Mouse (Mus musculus) skeletal muscle tissue, adult 2 months (tissue): Measurements from ENCODE around the gene Ppm1n.

Experiments used
- DNase-seq: peaks from one replicate; pipeline ENCODE4 v3.0.0-alpha.2; 2012; ENCODE audit warnings: low read depth, low spot score

Ppm1n gene

DNA sequence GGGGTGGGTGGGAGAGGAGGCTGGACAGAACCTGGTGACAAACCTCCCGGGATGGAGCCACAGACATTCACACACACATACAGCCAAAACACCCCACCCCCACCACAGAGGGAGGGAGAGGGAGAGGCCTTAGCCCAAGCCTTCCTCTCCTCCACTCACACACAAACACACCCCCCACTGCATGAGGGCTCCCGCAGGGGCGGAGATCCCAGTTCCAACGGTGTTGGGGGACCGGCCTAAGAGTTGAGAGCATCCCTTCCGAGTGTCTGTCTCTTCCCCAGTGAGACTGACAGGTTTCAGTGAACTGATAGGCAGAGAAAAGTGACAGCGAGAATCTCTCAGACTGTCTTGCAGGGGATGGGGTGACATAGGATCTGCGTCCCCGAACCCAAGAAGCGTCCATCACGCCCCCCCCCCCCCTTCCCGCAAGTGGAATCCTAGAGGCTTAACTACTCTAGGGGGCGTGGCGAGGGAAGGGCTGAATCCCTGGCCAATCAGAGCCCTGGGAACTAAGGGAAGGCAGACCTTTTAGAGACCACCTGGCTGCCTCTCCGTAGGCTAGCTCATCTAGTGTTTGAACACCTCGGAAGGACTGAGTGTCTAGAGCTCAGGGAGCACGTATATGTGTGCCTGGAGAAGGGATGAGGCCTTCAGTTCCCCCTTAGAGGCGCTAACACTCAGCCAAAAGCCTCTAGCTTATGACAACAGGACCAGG is 28.0 kb upstream of the Ppm1n start:
- peak; percentile 74 for DNase-seq

DNA sequence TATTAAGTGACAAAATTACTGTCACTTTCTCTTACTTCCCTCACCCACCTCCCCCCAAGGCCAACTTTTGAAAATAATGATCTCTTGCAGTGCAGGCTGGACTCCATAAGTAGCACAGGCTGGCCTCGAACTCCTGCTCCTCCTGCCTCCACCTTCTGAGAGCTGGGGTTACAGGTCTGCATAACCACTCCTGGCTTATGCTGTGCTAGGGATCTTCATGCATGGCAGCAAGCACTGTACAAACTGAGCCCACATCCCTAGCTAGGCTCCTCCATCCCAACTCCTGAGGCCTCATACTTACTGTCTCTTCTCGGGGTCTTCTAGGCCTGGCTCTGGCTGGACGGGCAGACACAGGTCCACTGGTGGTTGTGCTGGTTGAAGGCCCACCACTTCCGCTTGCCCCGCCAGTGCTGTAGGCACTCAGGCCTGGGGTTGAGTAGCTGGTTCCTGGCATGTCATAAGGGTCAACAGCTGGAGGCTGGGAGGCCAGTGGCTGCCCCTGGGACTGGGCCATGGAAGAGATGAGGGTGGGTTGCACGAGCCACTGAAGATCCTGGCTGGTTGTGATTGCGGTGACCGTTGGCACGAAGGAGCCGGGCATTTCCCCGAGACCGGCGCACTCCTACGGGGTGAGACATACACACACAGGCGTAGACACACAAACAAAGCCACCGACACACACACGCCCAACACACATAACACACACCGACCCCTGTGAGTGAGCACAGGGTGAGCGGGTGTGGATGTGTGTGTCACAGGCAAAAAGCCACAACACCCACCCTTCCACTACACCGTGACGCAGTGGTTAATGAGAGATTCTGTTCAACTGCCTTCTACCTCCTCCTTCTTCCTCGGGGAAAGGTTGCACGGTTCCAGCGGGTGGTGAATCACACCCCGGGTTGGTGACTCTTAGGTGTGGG is 27.2 kb upstream of the Ppm1n start:
- DNase-seq: no peak

- DNase-seq: no peak
These were observed 26.2 kb upstream of the Ppm1n start for GRCm38 (mm10) chr7:19305796-19306765.

DNA sequence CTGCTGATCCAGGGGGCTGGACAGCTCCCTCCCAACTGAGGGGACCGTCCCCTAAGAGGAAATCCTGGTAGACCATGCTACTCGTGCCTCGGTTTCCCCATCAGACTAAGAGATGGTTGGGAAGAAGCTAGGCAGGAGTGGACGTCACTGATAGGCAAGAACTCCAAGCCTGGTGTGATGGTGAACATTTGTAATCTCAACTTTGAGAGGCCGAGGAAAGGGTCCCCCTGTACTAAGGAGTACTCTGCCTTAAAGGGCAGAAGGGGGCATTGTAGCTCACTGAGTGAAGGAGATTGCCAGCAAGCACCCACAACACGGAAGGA is 25.5 kb upstream of the Ppm1n start:
- no peak for DNase-seq

DNA sequence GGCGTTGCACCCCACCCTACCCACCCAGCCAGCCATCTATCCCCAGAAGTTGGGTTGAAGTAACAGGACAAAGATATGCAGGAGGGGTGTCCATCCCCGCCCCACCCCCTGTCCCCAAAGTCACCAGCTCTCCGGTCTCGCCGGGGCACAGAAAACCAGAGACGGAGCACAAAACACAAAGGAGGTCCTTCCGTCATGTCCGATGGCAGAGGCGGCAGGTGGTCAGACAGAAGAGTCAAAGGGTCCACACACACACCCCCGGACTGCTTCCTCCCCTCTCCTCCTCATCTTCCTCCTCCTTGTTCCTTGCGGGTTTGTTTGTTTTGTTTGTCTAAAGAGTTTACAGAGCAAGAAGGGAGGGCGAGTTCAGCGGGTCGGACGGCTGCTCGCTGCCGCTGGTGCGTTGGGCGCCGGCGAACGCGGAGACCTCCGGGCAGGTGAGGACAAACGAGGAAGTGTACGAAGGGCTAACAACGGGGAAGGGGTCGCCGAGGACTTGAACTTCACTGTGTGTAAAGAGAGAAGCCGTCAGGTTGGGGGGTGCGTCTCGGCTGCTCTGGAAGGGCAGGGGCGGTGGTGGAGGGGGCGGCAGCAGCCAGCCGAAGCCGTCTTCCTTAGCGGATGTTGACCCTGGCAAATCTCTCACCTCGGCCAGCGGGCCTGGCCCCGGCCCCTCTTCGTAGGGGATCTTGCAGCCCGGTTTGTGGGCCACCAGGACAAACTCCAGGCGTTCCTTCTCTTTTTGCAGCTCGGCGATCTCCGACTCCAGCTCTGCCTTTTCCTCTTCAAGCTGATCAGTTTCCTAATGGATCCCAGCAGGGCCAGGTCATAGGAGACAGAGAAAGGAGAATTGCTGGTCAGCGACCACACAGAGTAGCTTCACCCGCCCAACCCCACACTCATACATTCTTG is 24.9 kb upstream of the Ppm1n start:
- no peak for DNase-seq

DNA sequence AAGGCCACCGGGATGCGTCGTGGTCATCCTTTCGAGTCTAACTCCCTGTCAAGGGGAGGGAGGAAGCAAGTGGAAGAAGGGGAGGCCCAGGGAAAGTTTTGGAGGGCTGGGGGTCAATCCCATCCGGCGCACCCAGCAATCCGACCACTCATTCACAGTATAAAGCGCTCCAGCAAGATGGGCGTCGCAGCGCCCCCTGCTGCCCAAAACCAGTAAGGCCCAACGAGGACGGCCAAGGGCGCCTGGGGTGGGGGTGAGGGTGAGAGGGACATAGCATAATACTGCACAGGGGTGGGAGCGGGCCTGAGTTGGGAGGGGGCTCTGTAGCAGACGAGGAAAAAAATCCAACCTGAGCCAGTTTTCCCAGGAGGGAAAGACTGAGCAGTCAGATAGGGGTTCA is 23.9 kb upstream of the Ppm1n start:
- DNase-seq: no peak

DNA sequence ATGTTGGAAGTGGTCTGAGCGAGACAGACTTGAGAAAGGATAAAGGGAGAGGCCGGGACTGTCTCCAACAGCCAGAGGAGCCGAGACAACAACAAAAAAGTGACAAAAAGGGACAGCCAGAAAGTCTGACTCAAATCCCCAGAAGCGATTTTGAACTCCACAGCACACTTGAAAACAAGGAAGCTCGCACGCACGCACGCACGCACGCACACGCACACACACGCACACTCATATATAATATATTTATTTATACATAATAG is 23.1 kb upstream of the Ppm1n start:
- DNase-seq: no peak

- no peak for DNase-seq
These were observed 22.6 kb upstream of the Ppm1n start for GRCm38 (mm10) chr7:19302264-19303045.

GRCm38 (mm10) chr7:19301461-19302263 is 21.8 kb upstream of the Ppm1n start:
- DNase-seq: no peak

DNA sequence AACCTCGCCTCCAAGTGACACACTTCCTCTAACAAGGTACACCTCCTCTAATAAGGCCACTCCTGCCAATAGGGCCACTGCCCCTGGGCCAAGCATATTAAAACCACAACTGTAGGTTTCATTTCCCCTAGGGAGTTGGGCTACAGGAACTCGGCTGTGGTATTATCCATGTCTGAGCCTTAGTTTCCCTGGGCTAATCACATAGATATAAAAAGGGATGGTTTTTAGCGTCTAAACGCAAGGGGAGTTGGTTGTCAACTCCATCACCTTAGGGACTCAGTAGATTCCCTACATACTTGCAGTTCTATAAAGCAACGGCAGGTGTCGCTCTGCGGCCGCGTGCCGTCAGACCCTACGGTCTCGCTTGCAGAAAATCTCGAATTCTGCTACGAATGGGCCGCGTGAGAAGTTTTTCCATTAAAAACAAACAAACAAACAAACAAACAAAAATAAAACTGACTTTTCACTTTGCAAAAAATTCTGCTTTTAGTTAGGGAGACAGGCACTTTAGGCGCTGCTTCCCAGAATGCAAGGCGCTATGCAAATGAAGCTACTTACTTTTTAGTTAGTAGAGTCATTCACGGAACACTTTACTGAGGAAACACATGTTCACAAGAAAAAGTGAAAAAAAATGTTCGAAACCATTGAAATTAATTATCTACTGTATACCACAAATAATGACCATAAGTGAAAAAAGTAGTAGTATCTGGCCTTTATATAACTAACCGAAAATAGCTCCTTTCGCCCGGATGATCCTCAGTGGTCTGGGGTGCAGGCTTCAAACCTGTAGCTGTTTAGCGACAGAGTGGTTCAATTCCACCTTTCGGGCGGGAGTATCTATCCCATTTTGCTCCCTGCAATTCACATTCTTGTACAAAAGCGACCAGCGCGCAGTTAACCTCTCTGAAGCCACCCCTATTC is 20.9 kb upstream of the Ppm1n start:
- DNase-seq: peak; percentile 79

DNA sequence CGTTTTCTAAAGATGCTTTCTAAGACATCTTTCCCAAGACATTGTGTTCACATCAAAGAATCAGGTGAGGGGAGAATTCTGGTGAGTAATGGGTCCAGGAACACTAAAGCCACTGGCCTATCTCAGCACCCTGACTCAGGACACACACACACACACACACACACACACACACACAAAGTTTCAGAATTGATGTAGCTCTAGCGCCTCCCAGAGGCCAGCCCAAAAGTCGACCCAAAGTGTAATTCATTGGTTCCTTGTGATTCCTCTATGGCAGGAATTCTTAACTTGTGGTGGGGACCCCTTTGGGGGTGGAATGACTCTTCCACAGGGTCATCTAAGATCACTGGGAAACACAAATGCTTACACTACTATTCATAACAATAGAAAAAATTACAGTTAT is 19.3 kb upstream of the Ppm1n start:
- DNase-seq: peak; percentile 68

DNA sequence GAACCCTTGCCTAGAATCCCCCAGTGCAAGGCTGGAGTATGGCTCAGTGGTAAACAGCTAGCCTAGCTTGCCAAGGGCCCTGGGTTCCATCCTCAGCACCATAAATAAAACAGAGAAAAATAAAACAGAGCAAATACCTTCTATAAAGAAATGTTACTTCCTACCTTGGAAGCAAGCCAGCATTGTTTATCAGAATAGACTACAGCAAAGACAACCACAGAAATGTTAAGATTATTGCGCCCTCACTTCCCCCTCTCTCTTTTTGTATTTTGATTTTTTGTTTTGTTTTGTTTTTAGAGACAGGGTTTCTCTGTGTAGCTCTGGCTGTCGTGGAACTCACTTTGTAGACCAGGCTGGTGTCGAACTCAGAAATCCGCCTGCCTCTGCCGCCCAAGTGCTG is 17.9 kb upstream of the Ppm1n start:
- DNase-seq: no peak

GRCm38 (mm10) chr7:19297034-19297433 is 17.2 kb upstream of the Ppm1n start:
- DNase-seq: no peak

GRCm38 (mm10) chr7:19295503-19296185 is 15.8 kb upstream of the Ppm1n start:
- peak; percentile 91 for DNase-seq

- peak; percentile 84 for DNase-seq
These were observed 11.2 kb upstream of the Ppm1n start for GRCm38 (mm10) chr7:19290969-19291596.

DNA sequence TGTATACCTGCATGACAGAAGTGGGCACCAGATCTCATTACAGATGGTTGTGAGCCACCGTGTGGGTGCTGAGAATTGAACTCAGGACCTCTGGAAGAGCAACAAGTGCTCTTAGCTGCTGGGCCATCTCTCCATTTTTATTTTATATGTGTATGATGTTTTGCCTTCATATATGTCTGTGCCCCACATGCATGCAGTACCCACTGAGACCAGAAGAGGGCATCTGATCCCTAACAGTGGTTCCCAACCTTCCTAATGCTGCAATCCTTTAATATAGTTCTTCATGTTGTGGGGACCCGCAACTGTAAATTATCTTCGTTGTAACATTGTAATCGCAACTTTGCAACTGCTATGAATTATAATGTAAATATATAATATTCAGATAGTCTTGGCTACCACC is 4.9 kb upstream of the Ppm1n start:
- no peak for DNase-seq

DNA sequence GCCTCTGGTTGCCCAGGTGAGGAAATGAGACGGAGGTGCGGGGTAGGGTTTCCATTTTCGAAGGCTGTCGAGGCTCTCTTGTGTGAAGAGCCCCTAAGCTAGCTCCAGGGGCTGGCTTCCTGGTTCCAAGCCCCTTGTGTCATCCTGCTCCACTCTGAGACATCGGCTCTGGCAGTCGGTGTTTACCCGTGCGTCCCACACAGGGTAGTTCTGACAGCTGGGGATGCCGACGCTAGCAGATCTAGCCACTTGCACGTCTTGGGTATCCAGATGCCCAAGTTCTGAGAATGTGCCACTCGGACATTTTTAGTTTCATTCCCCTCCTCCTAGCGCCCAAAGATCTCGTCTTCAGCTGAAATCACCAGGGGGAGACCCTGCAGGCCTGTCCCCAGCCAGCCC is 3.5 kb upstream of the Ppm1n start:
- no peak for DNase-seq
